Mouse (Mus musculus) forebrain, embryonic 13.5 days (tissue): ENCODE measurements around the gene Vav3. TPM values are rescaled to one million over a fixed set of nuclear protein-coding genes. Genes with fewer than 3 reads are reported as not detected.
A peak's percentile ranks its signal among the peaks of the same experiment; 100 is the strongest.

Experiments used
- ATAC-seq: fragments of 200-750 bp; cut with Nextera tagmentation; 2 replicates; pipeline ENCODE4 v1.8.0; 2017
- H3K27ac ChIP-seq: fragments of 300-500 bp; sonication (generic); 2 replicates; pipeline ENCODE4 v1.5.1; 2015; ENCODE audit warnings: inconsistent platforms, mild to moderate bottlenecking, moderate library complexity
- H3K27me3 ChIP-seq: fragments of 300-500 bp; sonication (generic); 2 replicates; pipeline ENCODE4 v1.6.1; 2015; ENCODE audit warnings: mild to moderate bottlenecking, inconsistent platforms
- H3K36me3 ChIP-seq: fragments of 300-500 bp; sonication (generic); 2 replicates; pipeline ENCODE4 v1.6.1; 2015; ENCODE audit warnings: mild to moderate bottlenecking, inconsistent platforms; ENCODE audit not compliant: poor library complexity, severe bottlenecking
- H3K4me1 ChIP-seq: fragments of 300-500 bp; sonication (generic); 2 replicates; pipeline ENCODE4 v1.6.1; 2015; ENCODE audit warnings: inconsistent platforms
- H3K4me2 ChIP-seq: fragments of 300-500 bp; sonication (generic); 2 replicates; pipeline ENCODE4 v1.6.1; 2015; ENCODE audit warnings: inconsistent platforms, mild to moderate bottlenecking, moderate library complexity
- H3K4me3 ChIP-seq: fragments of 300-500 bp; sonication (generic); 2 replicates; pipeline ENCODE4 v1.5.1; 2015; ENCODE audit warnings: mild to moderate bottlenecking, inconsistent platforms
- H3K9ac ChIP-seq: fragments of 300-500 bp; sonication (generic); 2 replicates; pipeline ENCODE4 v1.6.1; 2015; ENCODE audit warnings: mild to moderate bottlenecking, inconsistent platforms
- H3K9me3 ChIP-seq: fragments of 300-500 bp; sonication (generic); replicated peaks from 2 replicates; pipeline ENCODE4 v1.6.1; 2016; ENCODE audit warnings: inconsistent platforms
- WGBS: fragments of 180-500 bp; shearing (Covaris S2); methylation state at CpG from one replicate; pipeline ENCODE4 v1.1.7; 2015; 5-methylcytosine and 5-hydroxymethylcytosine counted together
- polyA plus RNA-seq: library from polyadenylated mRNA; unstranded; fragments of >200 nt; fragmentation: Nextera tagmentation; extraction: Ambion mirVana; gene quantifications from 2 replicates; pipeline ENCODE4 v1.2.1, GENCODE M21; 2015

Gene Vav3
- 6.5 and 10.1 TPM in 2 replicates for polyA plus RNA-seq

GRCm38 (mm10) chr3:109340274-109341070 is at the start of gene Vav3:
Gene Vav3 (plus strand): TSS chr3:109340653.
- WGBS, result under 1% methylated on average over 73 of the region's 92 CpGs

GRCm38 (mm10) chr3:109298857-109299256 is 41.6 kb upstream of the Vav3 start:
- Histone ChIP-seq H3K4me1 (no peaks in the 10 kb centered on the region; the same call in 1 of the 2 replicates), H3K36me3 (no peaks in the 10 kb centered on the region), H3K9me3 (no peaks in the 10 kb centered on the region), H3K4me3 (no peak overlapping the region), H3K4me2 (no peak overlapping the region), H3K27ac (no peak overlapping the region), H3K9ac (no peak overlapping the region), H3K27me3 (no peaks in the 10 kb centered on the region)
- 38% methylated on average over 6 of the region's 6 CpGs for WGBS
- ATAC-seq, result peak; percentile 38; the same call in 1 of the 2 replicates

More at GRCm38 (mm10) chr3:109340274-109341070, at the start of gene Vav3:
- Histone ChIP-seq H3K9ac (peak within 1 kb of the TSS; percentile 79), H3K36me3 (no peaks in the 10 kb centered on the region), H3K27ac (peak within 1 kb of the TSS; percentile 61), H3K4me1 (peaks cover 10% of the 10 kb centered on the region; the same call in 1 of the 2 replicates), H3K4me3 (peak within 1 kb of the TSS; percentile 72), H3K27me3 (peaks cover 10% of the 10 kb centered on the region), H3K4me2 (peak within 1 kb of the TSS; percentile 83), H3K9me3 (no peaks in the 10 kb centered on the region)
- peak; percentile 95 for ATAC-seq

DNA sequence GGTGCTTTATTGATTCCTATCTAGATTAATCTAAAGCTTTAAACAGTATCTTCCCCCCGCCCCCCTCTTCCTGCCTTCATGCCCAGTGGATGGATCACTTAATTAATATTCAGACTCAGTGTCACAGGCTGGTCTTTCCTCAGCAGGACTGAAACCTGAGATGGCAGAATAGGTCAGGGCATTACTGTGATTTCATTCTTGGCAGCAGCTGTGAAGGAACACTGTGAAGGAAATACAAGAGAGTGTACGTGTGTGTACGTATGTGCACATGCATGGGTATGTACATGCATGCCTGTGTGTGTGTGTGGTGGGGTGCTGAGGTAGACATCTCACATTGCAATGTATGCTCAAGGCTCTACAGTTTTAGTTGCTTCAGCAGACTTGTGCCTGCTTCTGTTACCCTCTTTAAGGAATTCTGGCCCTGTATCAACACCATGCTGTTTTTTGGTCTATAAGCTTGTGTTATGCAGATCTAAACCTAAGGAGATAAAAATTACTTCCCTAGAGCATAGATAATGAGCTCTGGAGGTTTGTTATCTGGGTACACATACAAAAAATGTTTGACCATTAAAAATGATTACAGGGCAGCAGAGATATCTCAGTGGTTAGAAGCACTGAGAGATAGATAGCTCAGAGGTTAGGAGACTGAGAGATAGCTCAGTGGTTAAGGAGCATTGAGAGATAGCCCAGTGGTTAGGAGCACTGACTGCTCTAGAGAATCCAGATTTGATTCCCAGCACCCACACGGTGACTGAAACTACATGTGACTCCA is 41.0 kb upstream of the Vav3 start:
- no peak overlapping the region for H3K4me3 ChIP-seq
- H3K9me3 ChIP-seq, result no peaks in the 10 kb centered on the region
- no peak overlapping the region for H3K4me2 ChIP-seq
- no peaks in the 10 kb centered on the region; the same call in 1 of the 2 replicates for H3K4me1 ChIP-seq
- 59% methylated on average over 4 of the region's 4 CpGs for whole genome bisulfite sequencing
- H3K9ac ChIP-seq, result no peak overlapping the region
- peak; percentile 16; the same call in 1 of the 2 replicates for ATAC-seq
- H3K27ac ChIP-seq, result no peak overlapping the region
- no peaks in the 10 kb centered on the region for H3K27me3 ChIP-seq
- no peaks in the 10 kb centered on the region for H3K36me3 ChIP-seq

DNA sequence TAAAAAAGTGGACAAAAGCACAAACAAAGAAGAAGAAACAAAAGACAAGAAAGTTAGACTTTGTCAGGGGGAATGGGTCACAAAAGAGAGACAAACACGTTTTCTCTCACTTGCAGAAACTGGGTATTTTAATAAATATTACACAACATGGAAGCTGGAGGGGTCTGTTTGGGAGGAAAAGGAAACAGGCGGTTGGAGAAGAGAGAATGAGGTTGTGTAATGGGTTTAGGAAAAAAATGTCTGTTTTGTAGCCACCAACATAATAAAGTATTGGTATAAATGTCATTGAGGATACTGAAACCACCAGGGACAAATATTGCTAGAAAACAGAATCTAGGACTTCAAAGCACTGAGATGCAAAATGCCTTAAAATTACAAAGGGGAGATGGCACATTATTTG is 38.4 kb upstream of the Vav3 start:
- Histone ChIP-seq H3K4me3 (no peak overlapping the region), H3K9ac (no peak overlapping the region), H3K4me2 (no peak overlapping the region), H3K4me1 (no peaks in the 10 kb centered on the region; the same call in 1 of the 2 replicates), H3K36me3 (no peaks in the 10 kb centered on the region), H3K27me3 (no peaks in the 10 kb centered on the region), H3K27ac (no peak overlapping the region), H3K9me3 (no peaks in the 10 kb centered on the region)
- ATAC-seq, result no peak
- WGBS, result 71% methylated on average over 2 of the region's 2 CpGs

- no peak overlapping the region for H3K27ac ChIP-seq
- H3K9ac ChIP-seq, result no peak overlapping the region
- H3K27me3 ChIP-seq, result no peaks in the 10 kb centered on the region
- 40% methylated on average over 7 of the region's 7 CpGs for WGBS
- H3K9me3 ChIP-seq, result no peaks in the 10 kb centered on the region
- H3K4me2 ChIP-seq, result no peak overlapping the region
- no peaks in the 10 kb centered on the region for H3K4me1 ChIP-seq
- no peaks in the 10 kb centered on the region for H3K36me3 ChIP-seq
- peak; percentile 84 for ATAC-seq
- H3K4me3 ChIP-seq, result no peak overlapping the region
Observed at GRCm38 (mm10) chr3:109307406-109307805, 33.0 kb upstream of the Vav3 start.

DNA sequence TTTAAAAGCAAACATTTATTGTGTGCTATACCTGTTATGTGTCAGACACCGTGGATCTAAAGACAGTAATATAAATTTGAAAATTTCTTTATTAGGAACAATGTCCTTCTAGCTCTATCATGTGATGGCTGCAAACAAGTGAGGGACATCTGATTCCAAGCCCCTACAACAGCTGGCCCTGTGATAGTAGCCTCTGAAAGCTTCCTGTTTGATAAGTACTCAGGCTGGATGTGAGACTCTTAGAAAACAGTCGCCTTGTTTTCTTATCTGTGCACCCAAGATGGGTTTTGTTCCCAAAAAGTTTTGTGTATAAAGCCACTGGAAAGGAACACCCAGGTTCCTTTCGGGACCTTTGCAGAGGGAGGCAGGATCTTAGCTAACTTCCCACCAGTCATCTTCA is 32.0 kb upstream of the Vav3 start:
- Histone ChIP-seq H3K9me3 (no peaks in the 10 kb centered on the region), H3K27me3 (no peaks in the 10 kb centered on the region), H3K4me1 (no peaks in the 10 kb centered on the region), H3K27ac (no peak overlapping the region), H3K9ac (no peak overlapping the region), H3K4me2 (no peak overlapping the region), H3K4me3 (no peak overlapping the region), H3K36me3 (no peaks in the 10 kb centered on the region)
- 82% methylated on average over 3 of the region's 3 CpGs for WGBS
- ATAC-seq, result no peak

- no peak overlapping the region for H3K4me3 ChIP-seq
- H3K4me2 ChIP-seq, result no peak overlapping the region
- H3K4me1 ChIP-seq, result no peaks in the 10 kb centered on the region
- H3K36me3 ChIP-seq, result no peaks in the 10 kb centered on the region
- no peaks in the 10 kb centered on the region for H3K27me3 ChIP-seq
- no peaks in the 10 kb centered on the region for H3K9me3 ChIP-seq
- 89% methylated on average over 18 of the region's 18 CpGs for WGBS
- no peak overlapping the region for H3K27ac ChIP-seq
- H3K9ac ChIP-seq, result no peak overlapping the region
- no peak for ATAC-seq
Observed at GRCm38 (mm10) chr3:109309317-109310265, 30.9 kb upstream of the Vav3 start.

DNA sequence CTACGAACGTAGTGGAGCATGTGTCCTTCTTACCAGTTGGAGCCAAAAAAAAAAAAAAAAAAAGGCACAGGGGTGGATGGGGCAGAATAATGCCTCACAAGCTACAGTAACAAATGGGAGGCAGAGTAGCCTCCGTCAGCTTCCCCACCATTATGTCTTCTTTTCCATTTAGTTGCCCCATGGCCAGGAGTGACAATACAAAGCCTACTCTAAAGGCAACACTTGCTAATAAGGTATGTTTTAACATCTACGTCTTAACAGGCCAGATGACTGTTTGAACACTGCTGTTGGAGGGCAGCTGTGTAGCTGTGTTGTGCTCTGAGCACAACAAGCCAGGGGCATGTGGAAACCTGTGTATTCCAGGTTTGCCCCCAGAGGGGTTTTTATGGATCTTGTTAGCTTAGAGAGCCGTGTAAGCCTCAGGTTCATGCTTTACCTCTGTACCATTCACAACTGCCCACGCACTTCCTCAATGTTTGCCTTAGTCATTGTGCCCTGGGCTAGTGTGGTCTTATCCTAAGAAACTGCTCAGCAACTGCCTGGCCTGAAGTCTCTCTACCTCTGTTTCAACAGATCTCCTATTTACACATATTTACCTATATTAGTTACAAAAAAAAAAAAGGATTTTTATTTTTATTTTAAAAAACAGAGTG is 29.2 kb upstream of the Vav3 start:
- Histone ChIP-seq H3K27ac (no peak overlapping the region), H3K4me3 (no peak overlapping the region), H3K36me3 (no peaks in the 10 kb centered on the region), H3K9me3 (no peaks in the 10 kb centered on the region), H3K9ac (no peak overlapping the region), H3K4me2 (no peak overlapping the region), H3K27me3 (no peaks in the 10 kb centered on the region), H3K4me1 (no peaks in the 10 kb centered on the region)
- ATAC-seq, result no peak
- 92% methylated on average over 6 of the region's 6 CpGs for WGBS

DNA sequence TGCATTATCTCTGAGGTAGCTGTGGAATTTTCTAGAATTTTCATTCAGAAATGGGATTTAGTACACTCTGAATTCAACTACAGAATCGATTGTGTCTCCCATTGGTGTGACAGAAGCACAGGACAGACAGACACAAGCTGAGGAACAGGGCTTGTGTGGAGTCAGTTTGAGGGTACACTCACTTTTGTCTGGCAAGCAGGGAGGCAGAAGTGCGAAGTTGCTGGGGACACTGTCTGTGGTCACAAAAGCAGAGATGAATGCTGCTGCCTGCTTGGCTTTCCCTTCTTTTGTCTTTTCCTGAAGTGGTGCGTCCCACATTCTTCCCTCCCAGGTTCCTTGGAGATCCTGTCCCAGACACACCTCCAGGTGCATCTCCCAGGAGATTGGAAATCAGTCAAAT is 28.6 kb upstream of the Vav3 start:
- WGBS, result 78% methylated on average over 3 of the region's 3 CpGs

DNA sequence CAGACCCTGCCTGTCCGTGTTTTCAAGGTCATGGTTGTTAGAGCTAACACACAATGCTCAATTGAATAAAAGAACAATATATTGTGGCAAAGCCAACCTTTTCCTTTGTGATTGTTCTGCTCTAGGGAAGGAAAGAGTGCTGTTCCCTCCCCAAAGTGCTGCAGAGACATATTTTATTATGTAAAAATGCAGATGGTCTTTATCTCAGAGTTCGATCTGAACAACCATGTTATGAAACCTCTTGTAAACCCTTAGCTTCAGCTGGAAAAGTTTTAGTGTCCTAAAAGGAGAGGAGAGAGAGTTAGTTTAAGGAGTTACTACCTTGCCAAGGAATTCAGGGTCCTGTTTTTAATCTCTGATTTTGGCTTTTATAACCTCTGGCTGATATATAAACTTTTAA is 27.0 kb upstream of the Vav3 start:
- H3K36me3 ChIP-seq, result no peaks in the 10 kb centered on the region
- no peaks in the 10 kb centered on the region for H3K4me1 ChIP-seq
- H3K9ac ChIP-seq, result no peak overlapping the region
- no peak overlapping the region for H3K4me3 ChIP-seq
- no peaks in the 10 kb centered on the region for H3K9me3 ChIP-seq
- no peak overlapping the region for H3K4me2 ChIP-seq
- WGBS, result 73% methylated on average over 2 of the region's 2 CpGs
- no peak overlapping the region for H3K27ac ChIP-seq
- no peaks in the 10 kb centered on the region for H3K27me3 ChIP-seq
- ATAC-seq, result no peak

More for the DNA sequence above, 28.6 kb upstream of the Vav3 start:
- Histone ChIP-seq H3K9me3 (no peaks in the 10 kb centered on the region), H3K4me1 (no peaks in the 10 kb centered on the region), H3K4me3 (no peak overlapping the region), H3K27me3 (no peaks in the 10 kb centered on the region), H3K36me3 (no peaks in the 10 kb centered on the region), H3K4me2 (no peak overlapping the region), H3K9ac (no peak overlapping the region), H3K27ac (no peak overlapping the region)
- no peak for ATAC-seq

GRCm38 (mm10) chr3:109322225-109322624 is 18.2 kb upstream of the Vav3 start:
- no peaks in the 10 kb centered on the region for H3K36me3 ChIP-seq

More at GRCm38 (mm10) chr3:109322225-109322624, 18.2 kb upstream of the Vav3 start:
- ATAC-seq, result no peak
- H3K27ac ChIP-seq, result no peak overlapping the region
- no peak overlapping the region for H3K4me2 ChIP-seq
- H3K9me3 ChIP-seq, result no peaks in the 10 kb centered on the region
- no peaks in the 10 kb centered on the region for H3K27me3 ChIP-seq
- H3K4me3 ChIP-seq, result no peak overlapping the region
- no peaks in the 10 kb centered on the region for H3K4me1 ChIP-seq
- H3K9ac ChIP-seq, result no peak overlapping the region
